Mouse (Mus musculus) ES-E14 (cell line): Measurements from ENCODE around the gene Zfp704.

Source experiments
- CHD2 ChIP-seq: IDR thresholded peaks from 2 replicates; pipeline ENCODE4 v1.6.1; 2014; ENCODE audit warnings: mild to moderate bottlenecking, low read depth, low read length, inconsistent platforms
- MAFK ChIP-seq: IDR thresholded peaks from 2 replicates; pipeline ENCODE4 v1.6.1; 2014; ENCODE audit warnings: mild to moderate bottlenecking, low read depth, low read length, inconsistent platforms; ENCODE audit not compliant: insufficient read depth
- ZNF384 ChIP-seq: IDR thresholded peaks from 2 replicates; pipeline ENCODE4 v1.6.1; 2012; ENCODE audit warnings: low read depth, low read length, inconsistent platforms

DNA sequence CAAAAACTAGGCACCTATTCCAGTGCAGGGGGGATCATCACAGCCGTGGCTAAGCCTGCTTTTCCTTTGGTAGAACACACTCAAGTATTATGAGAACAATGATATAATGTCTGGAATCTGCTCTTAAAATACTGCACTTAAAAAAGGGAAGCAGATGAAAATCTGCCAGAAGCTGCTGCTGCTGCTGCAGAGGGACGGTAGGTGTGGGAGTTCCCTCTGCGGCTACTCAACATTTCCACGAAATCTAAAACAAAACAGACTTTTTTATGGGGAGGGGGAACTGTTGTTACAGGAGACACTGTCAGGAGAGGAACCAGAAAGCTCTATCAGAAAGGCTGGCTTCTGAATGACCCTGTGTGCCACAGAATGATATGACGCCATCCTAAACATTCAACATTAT, 110.4 kb downstream of the Zfp704 start:
- no peak for TF ChIP-seq CHD2
- no peak for TF ChIP-seq MAFK
- no peak for TF ChIP-seq ZNF384
